Mouse (Mus musculus) lung, embryonic 15.5 days (tissue): Measurements from ENCODE around the gene Cabp7. TPM values are rescaled to one million over a fixed set of nuclear protein-coding genes. Genes with fewer than 3 reads are reported as not detected.

Experiments used
- ATAC-seq: fragments of 200-750 bp; cut with Nextera tagmentation; 2 replicates; pipeline ENCODE4 v1.8.0; 2017; ENCODE audit warnings: moderate number of reproducible peaks, borderline replicate concordance; ENCODE audit not compliant: low FRiP score, low TSS enrichment; ENCODE audit errors: extremely low read depth
- H3K27ac ChIP-seq: fragments of 300-500 bp; sonication (generic); 2 replicates; pipeline ENCODE4 v1.5.1; 2015; ENCODE audit warnings: moderate library complexity, mild to moderate bottlenecking, inconsistent platforms
- H3K27me3 ChIP-seq: fragments of 300-500 bp; sonication (generic); 2 replicates; pipeline ENCODE4 v1.6.1; 2015; ENCODE audit warnings: inconsistent platforms
- H3K36me3 ChIP-seq: fragments of 300-500 bp; sonication (generic); 2 replicates; pipeline ENCODE4 v1.6.1; 2015; ENCODE audit warnings: inconsistent platforms
- H3K4me1 ChIP-seq: fragments of 300-500 bp; sonication (generic); 2 replicates; pipeline ENCODE4 v1.6.1; 2015; ENCODE audit warnings: inconsistent platforms
- H3K4me2 ChIP-seq: fragments of 300-500 bp; sonication (generic); 2 replicates; pipeline ENCODE4 v1.6.1; 2015; ENCODE audit warnings: inconsistent platforms, mild to moderate bottlenecking, moderate library complexity
- H3K4me3 ChIP-seq: fragments of 300-500 bp; sonication (generic); 2 replicates; pipeline ENCODE4 v1.5.1; 2015; ENCODE audit warnings: mild to moderate bottlenecking, inconsistent platforms
- H3K9ac ChIP-seq: fragments of 300-500 bp; sonication (generic); 2 replicates; pipeline ENCODE4 v1.6.1; 2015; ENCODE audit warnings: inconsistent platforms
- H3K9me3 ChIP-seq: fragments of 300-500 bp; sonication (generic); 2 replicates; pipeline ENCODE4 v1.6.1; 2016; ENCODE audit warnings: inconsistent platforms
- WGBS: fragments of 180-500 bp; shearing (Covaris S2); methylation state at CpG from one replicate; pipeline ENCODE4 v1.1.7; 2015; 5-methylcytosine and 5-hydroxymethylcytosine counted together
- polyA plus RNA-seq: library from polyadenylated mRNA; unstranded; fragments of >200 nt; fragmentation: Nextera tagmentation; extraction: Ambion mirVana; gene quantifications from 2 replicates; pipeline ENCODE4 v1.2.1, GENCODE M21; 2015

Cabp7 gene
- polyA plus RNA-seq, 1 experiment from 2014 or later: not detected

- Histone ChIP-seq H3K4me3 (no peak overlapping the region), H3K9me3 (no peaks in the 10 kb centered on the region), H3K27me3 (peaks cover 22% of the 10 kb centered on the region), H3K9ac (no peak overlapping the region), H3K4me1 (peaks cover 10% of the 10 kb centered on the region; the same call in 1 of the 2 replicates), H3K36me3 (peaks cover 3% of the 10 kb centered on the region; the same call in 1 of the 2 replicates), H3K27ac (no peak overlapping the region), H3K4me2 (no peak overlapping the region)
- WGBS: 49% methylated on average over 5 of the region's 5 CpGs
- ATAC-seq: no peak
These were observed 17.9 kb upstream of the Cabp7 start for GRCm38 (mm10) chr11:4764476-4764875.

GRCm38 (mm10) chr11:4763631-4764030 is 17.1 kb upstream of the Cabp7 start:
- Histone ChIP-seq H3K4me1 (peaks cover 10% of the 10 kb centered on the region; the same call in 1 of the 2 replicates), H3K27ac (no peak overlapping the region), H3K4me3 (no peak overlapping the region), H3K4me2 (no peak overlapping the region), H3K36me3 (peaks cover 3% of the 10 kb centered on the region; the same call in 1 of the 2 replicates), H3K9me3 (no peaks in the 10 kb centered on the region), H3K9ac (no peak overlapping the region), H3K27me3 (peaks cover 22% of the 10 kb centered on the region)
- ATAC-seq: no peak
- WGBS: 11% methylated on average over 5 of the region's 5 CpGs

GRCm38 (mm10) chr11:4762511-4762910 is 15.9 kb upstream of the Cabp7 start:
- no peaks in the 10 kb centered on the region for H3K36me3 ChIP-seq
- no peak overlapping the region for H3K9ac ChIP-seq
- H3K4me2 ChIP-seq: no peak overlapping the region
- H3K27ac ChIP-seq: no peak overlapping the region
- 24% methylated on average over 2 of the region's 2 CpGs for WGBS
- H3K9me3 ChIP-seq: no peaks in the 10 kb centered on the region
- no peak for ATAC-seq
- no peak overlapping the region for H3K4me3 ChIP-seq
- H3K4me1 ChIP-seq: peaks cover 10% of the 10 kb centered on the region; the same call in 1 of the 2 replicates
- H3K27me3 ChIP-seq: peaks cover 22% of the 10 kb centered on the region

- no peak overlapping the region for H3K4me3 ChIP-seq
- H3K4me1 ChIP-seq: peaks cover 10% of the 10 kb centered on the region; the same call in 1 of the 2 replicates
- no peak for ATAC-seq
- WGBS: 26% methylated on average over 6 of the region's 6 CpGs
- no peak overlapping the region for H3K27ac ChIP-seq
- no peaks in the 10 kb centered on the region for H3K36me3 ChIP-seq
- peaks cover 22% of the 10 kb centered on the region for H3K27me3 ChIP-seq
- H3K4me2 ChIP-seq: no peak overlapping the region
- no peaks in the 10 kb centered on the region for H3K9me3 ChIP-seq
- no peak overlapping the region for H3K9ac ChIP-seq
These were observed 15.4 kb upstream of the Cabp7 start for GRCm38 (mm10) chr11:4761991-4762390.

GRCm38 (mm10) chr11:4760438-4760837 is 13.9 kb upstream of the Cabp7 start:
- Histone ChIP-seq H3K36me3 (no peaks in the 10 kb centered on the region), H3K4me2 (no peak overlapping the region), H3K27ac (peak overlapping the region; percentile 39; the same call in 1 of the 2 replicates), H3K9ac (no peak overlapping the region), H3K4me3 (no peak overlapping the region), H3K27me3 (peaks cover 22% of the 10 kb centered on the region), H3K9me3 (no peaks in the 10 kb centered on the region), H3K4me1 (peaks cover 10% of the 10 kb centered on the region; the same call in 1 of the 2 replicates)
- WGBS: 12% methylated on average over 4 of the region's 4 CpGs
- peak; percentile 79; the same call in 1 of the 2 replicates for ATAC-seq

GRCm38 (mm10) chr11:4757789-4758158 is 11.2 kb upstream of the Cabp7 start:
- peaks cover 10% of the 10 kb centered on the region; the same call in 1 of the 2 replicates for H3K4me1 ChIP-seq
- no peaks in the 10 kb centered on the region for H3K36me3 ChIP-seq
- no peak overlapping the region for H3K4me2 ChIP-seq
- no peak overlapping the region for H3K27ac ChIP-seq
- H3K9ac ChIP-seq: no peak overlapping the region
- peaks cover 15% of the 10 kb centered on the region for H3K27me3 ChIP-seq
- H3K4me3 ChIP-seq: no peak overlapping the region
- H3K9me3 ChIP-seq: no peaks in the 10 kb centered on the region
- no peak for ATAC-seq
- WGBS: 10% methylated on average over 4 of the region's 4 CpGs

GRCm38 (mm10) chr11:4756984-4757788 is 10.6 kb upstream of the Cabp7 start:
- ATAC-seq: no peak
- Histone ChIP-seq H3K36me3 (no peaks in the 10 kb centered on the region), H3K4me2 (no peak overlapping the region), H3K9me3 (no peaks in the 10 kb centered on the region), H3K9ac (no peak overlapping the region), H3K27ac (no peak overlapping the region), H3K4me3 (no peak overlapping the region), H3K4me1 (peaks cover 10% of the 10 kb centered on the region; the same call in 1 of the 2 replicates), H3K27me3 (peaks cover 9% of the 10 kb centered on the region)
- WGBS: 31% methylated on average over 11 of the region's 11 CpGs

GRCm38 (mm10) chr11:4756460-4756859 is 9.9 kb upstream of the Cabp7 start:
- H3K27me3 ChIP-seq: peaks cover 2% of the 10 kb centered on the region; the same call in 1 of the 2 replicates
- H3K36me3 ChIP-seq: no peaks in the 10 kb centered on the region
- H3K27ac ChIP-seq: no peak overlapping the region

GRCm38 (mm10) chr11:4754867-4755266 is 8.3 kb upstream of the Cabp7 start:
- Histone ChIP-seq H3K27me3 (peaks cover 12% of the 10 kb centered on the region), H3K27ac (no peak overlapping the region), H3K4me1 (no peaks in the 10 kb centered on the region), H3K9ac (no peak overlapping the region), H3K4me3 (no peak overlapping the region), H3K4me2 (no peak overlapping the region), H3K36me3 (no peaks in the 10 kb centered on the region), H3K9me3 (no peaks in the 10 kb centered on the region)
- ATAC-seq: no peak
- 60% methylated on average over 11 of the region's 11 CpGs for WGBS

More at GRCm38 (mm10) chr11:4756460-4756859, 9.9 kb upstream of the Cabp7 start:
- Histone ChIP-seq H3K9me3 (no peaks in the 10 kb centered on the region), H3K4me3 (no peak overlapping the region), H3K9ac (no peak overlapping the region), H3K4me1 (peaks cover 10% of the 10 kb centered on the region; the same call in 1 of the 2 replicates), H3K4me2 (no peak overlapping the region)
- WGBS: 78% methylated on average over 9 of the region's 9 CpGs
- ATAC-seq: no peak

- Histone ChIP-seq H3K27ac (no peak overlapping the region), H3K4me3 (no peak overlapping the region), H3K9ac (no peak overlapping the region), H3K9me3 (no peaks in the 10 kb centered on the region), H3K4me2 (no peak overlapping the region), H3K4me1 (no peaks in the 10 kb centered on the region), H3K27me3 (peaks cover 21% of the 10 kb centered on the region), H3K36me3 (no peaks in the 10 kb centered on the region)
- ATAC-seq: no peak
- 77% methylated on average over 3 of the region's 3 CpGs for WGBS
These were observed 7.5 kb upstream of the Cabp7 start for GRCm38 (mm10) chr11:4754036-4754435.

- Histone ChIP-seq H3K36me3 (no peaks in the 10 kb centered on the region), H3K4me2 (no peak overlapping the region), H3K9ac (no peak overlapping the region), H3K27me3 (peaks cover 33% of the 10 kb centered on the region), H3K9me3 (no peaks in the 10 kb centered on the region), H3K27ac (no peak overlapping the region), H3K4me1 (no peaks in the 10 kb centered on the region), H3K4me3 (no peak overlapping the region)
- no peak for ATAC-seq
- 45% methylated on average over 10 of the region's 10 CpGs for WGBS
These were observed 6.3 kb upstream of the Cabp7 start for GRCm38 (mm10) chr11:4752836-4753235.

GRCm38 (mm10) chr11:4750263-4750662 is 3.7 kb upstream of the Cabp7 start:
- no peak for ATAC-seq
- H3K27ac ChIP-seq: no peak overlapping the region
- 3% methylated on average over 9 of the region's 9 CpGs for WGBS
- H3K4me1 ChIP-seq: peaks cover 15% of the 10 kb centered on the region
- H3K9ac ChIP-seq: no peak overlapping the region
- peaks cover 58% of the 10 kb centered on the region for H3K27me3 ChIP-seq
- H3K9me3 ChIP-seq: no peaks in the 10 kb centered on the region
- H3K4me3 ChIP-seq: no peak overlapping the region
- no peak overlapping the region for H3K4me2 ChIP-seq
- no peaks in the 10 kb centered on the region for H3K36me3 ChIP-seq
